Mouse (Mus musculus) right cerebral cortex, postnatal 36 days (tissue): ENCODE measurements around the gene Cd68.

Experiments
- DNase-seq, 2 experiments: peaks; one replicate each; pipeline ENCODE4 v3.0.0; 2022; ENCODE audit warnings: low spot score in 2 of 2, mixed read lengths in 1 of 2

The Cd68 gene

DNA sequence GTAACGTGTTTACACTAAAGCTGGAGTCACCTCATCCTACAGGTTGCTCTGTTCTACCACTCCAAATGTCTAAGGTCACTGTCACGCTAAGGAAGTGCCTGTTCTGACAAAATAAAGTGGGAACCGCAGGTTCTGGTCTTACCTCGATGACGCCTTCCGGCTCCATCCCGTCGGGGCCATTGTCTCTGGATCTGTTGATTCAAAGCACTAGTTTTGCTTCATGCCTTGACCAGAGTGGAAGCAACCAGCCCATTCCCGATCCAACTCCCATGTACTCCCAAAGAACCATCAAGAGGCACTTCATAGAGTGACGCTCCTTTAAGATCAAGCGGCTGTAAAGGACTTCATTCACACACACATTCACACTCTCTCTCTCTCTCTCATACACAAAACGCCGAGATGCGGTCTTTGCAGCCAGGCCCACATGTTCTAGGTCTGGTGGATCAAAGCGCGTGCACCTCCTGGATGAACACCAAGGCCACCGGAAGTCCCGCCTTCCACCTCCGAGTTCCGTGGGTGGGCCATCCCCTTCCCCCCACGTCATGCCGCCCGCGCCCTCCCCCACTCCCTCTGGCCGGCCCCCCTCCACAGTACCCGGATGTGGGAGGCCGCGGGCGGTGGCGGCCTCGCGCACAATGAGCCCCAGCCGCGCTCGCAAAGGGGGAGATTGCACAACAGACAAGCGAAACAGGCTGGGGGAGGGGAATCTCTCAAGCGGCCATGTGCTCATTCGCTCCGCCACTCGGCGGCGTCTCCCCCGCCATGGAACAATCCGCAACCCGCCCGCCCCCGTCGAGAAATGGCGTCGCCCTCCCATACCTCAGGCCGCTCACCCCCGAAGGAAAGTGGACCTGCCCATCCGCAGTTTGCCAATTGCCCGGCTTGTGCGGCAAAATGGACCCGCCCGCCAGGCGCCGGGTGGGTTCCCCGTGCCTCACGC lies 5.1 kb upstream of the Cd68 start:
- peak; percentile 88 to 90 for DNase-seq

DNA sequence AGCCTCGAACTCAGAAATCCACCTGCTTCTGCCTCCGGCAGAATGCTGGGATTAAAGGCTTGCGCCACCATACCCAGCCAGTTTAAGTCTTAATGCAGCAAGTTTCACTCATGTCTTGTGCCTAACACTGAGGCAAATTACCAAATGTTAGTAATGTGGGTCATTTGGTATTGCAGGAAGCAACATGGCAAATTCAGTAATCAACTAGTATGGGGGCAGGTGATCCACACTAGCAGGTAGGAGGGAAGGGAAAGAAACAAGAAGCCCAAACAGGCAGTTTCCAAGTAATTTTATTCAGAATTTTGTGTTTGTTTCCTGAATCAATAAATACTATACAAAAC lies 682 bp upstream of the Cd68 start:
- no peak for DNase-seq

DNA sequence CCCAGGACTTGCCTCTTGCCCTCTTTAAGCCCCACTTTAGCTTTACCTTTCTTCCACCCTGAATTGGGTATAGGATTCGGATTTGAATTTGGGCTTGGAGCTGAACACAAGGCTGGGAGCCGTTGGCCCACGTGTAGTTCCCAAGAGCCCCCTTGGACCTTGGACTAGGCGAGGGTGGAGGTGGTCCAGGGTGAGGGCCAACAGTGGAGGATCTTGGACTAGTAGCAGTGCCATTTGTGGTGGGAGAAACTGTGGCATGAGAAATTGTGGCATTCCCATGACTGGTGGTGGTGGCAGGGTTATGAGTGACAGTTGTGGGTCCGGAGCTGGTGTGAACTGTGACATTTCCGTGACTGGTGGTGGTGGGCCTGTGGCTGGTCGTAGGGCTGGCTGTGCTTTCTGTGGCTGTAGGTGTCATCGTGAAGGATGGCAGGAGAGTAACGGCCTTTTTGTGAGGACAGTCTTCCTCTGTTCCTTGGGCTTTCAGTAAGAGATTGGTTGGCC lies 444 bp downstream of the Cd68 start:
- DNase-seq = no peak

DNA sequence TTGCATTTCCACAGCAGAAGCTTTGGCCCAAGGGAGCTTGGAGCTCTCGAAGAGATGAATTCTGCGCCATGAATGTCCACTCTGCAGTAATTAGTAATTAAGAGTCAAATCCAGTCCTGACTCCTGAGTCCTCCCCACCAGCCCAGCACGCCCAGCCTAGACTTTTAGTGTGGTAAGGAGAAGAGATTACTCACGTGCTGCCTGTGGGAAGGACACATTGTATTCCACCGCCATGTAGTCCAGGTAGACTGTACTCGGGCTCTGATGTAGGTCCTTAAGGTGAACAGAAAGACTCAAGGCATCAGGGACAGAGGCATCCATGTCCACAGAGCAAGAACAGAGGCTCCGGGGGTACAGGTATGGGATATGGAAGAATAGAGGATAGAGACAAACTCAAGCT lies 1.1 kb downstream of the Cd68 start:
- DNase-seq = no peak

DNA sequence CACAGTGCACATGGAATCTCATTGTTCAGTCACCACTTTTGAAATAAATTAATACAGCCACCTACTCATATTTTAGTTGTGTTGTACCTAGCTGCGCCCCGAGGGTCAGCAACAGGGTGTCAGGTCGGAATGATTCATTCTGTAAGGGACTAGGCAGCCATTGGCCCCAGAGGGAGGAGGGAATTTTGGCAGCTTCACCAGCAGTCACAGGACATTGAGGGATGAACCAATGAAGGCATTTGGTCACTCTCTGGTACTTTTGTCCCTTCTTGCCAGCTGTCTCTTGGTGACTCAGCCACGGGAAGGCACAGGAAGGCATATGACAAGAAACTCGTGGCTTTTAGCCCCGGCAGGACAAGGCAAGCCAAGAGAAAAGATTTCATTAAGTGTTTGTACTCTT lies 2.2 kb downstream of the Cd68 start:
- DNase-seq = no peak

DNA sequence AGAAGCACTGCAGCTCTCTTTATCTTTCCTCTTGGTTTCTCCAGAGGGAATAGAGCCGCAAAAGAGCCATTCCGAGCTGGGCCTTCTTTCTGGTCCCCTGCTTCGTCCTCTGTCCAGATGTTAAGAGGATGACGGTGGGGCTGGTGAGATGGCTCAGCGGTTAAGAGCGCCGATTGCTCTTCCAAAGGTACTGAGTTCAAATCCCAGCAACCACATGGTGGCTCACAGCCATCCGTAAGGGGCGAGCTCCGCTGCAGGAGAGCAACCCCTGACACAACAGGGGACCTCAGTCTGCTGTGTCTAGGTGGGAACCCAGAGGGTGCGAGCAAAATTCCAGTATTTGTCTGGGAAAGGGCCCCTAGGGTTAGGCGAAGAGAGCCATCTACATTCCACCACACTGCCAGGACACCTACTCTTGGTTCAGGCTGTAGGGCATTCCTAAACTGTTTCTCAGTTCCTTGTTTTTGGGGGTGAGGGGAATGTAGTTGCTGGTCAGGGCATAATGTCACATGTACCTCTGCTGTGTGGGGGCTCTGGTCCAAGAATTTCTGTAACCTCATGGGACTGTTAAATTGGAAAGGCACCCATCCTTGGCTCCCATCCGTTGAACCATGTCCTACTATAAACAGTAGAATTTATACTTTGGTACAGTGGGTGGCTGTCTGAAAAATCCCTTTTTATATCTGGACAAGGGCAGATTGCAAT lies 2.8 kb downstream of the Cd68 start:
- DNase-seq = no peak

DNA sequence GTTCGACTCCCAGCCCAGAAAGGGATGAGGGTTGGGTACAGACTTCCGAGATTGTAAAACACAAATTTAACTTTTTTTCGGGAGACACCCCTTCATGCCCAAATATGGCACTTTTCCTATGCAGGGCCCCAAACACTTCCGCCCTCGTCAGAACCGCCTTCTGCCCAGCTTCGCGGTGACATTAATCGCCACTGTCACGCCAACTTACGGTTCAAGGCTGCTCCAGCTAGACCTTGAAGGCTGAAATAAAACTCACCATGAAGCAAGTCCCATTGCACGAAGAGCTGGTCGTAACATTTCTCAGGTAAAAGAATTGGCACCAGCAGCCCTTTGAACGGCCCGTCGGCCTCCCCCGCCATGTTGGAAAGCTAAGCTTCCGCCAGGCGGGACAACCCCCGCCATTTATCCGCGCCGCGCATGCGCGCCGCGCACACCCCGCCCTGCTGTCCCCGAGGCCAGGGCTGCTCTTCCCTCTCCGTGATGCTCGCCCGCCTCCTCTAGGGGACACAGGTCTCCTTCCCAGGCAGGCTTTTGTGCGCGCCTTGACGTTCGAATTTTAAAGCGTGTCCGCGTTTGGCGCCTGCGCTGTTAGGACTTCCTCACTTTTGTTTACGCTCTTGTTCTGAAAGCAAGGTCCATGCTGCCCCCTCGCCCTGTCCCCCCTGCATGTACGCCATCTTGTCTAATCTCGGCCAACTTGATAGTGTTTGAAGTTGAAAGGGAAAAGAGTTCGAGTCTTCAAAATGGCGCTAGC lies 3.6 kb downstream of the Cd68 start, which contains the start of gene Mpdu1:
Gene Mpdu1 (minus strand): TSS at position 430 of the 754 bp plus-strand sequence.
- DNase-seq = peak; percentile 91 to 94

DNA sequence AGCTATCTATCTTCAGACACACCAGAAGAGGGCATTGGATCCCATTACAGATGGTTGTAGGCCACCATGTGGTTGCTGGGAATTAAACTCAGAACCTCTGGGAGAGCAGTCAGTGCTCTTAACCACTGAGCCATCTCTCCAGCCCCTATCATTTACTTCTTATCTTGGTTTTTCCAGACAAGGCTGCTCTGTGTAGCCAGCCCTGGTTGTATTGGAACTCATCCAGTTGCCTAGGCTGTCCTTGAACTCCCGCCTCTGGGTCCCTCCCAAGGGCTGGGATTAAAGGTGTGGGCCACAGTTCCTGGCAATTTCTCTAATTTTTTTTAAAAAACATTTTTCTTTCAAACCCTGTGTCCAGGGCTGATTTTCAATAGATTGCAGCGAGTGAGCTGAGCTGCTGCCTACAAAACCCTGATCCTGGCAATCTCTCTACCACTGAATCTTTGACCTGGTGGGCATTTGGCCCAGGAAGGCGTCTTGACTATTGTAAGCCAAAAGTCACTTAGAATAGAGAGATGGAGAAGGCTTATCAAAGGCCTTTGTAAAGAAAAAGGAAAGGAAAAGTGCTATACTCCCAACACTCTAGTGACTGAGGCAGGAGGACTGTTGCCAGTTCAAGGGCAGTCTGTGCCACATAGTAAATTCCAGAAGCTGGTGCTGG lies 4.6 kb downstream of the Cd68 start:
- no peak for DNase-seq

DNA sequence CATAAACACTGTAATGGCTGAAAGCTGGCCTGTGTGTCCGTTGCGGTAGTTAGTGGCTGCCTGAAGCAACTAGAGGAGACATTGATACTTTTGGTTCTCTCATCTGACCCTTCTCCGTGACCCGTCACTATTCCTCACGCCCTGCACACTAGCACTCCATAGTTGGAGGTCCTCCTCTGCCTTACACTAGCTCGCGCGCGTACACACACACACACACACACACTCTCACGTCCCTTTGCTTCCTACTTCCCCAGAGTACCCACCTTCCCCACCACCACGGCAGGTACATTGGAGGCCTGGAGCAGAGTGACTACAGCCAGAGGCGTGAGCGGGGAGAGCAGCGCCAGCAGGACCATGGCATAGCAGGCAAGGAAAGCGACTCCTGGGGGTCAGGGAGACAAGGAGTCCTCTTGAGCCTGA lies 8.5 kb downstream of the Cd68 start:
- no peak for DNase-seq

DNA sequence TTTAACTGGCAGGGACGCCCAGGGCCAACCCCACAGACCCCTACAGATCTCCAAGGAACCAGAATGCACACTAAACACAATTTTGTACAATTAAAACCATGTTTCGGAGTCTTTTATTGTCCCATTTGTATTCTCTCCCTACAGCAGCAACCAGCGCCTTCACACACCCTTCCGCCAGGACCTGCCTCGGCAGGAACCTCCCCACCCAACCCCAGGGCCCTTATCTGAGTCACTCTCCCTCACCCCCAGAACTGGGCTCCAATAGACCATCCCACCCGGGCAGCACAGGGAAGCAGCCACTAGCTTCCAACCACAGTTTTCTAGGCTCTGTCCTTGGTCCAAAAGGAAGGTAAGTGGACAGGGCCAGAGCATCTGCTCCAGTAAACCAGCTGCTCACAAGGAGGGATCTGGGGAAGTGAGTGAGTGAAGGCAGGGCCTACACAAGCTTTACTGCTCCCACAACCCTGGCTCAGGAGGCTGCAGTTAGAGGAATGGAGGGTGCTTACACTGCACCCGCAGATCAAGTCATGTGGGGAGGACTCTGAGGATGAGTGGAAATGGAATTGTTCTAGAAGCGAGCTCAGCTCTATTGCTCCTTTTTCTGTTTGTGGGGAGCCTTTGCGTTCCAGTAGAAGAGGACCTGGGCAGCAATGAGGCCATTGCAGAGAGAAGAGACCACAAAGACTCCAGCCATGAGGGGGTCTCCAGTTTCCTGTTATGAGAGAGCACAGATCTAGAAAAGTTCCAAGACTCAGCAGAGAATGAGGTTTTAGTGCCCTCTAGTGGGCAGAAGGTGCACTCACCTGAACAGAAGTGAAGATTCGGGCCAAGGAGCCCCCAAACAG lies 9.1 kb downstream of the Cd68 start:
- no peak for DNase-seq

DNA sequence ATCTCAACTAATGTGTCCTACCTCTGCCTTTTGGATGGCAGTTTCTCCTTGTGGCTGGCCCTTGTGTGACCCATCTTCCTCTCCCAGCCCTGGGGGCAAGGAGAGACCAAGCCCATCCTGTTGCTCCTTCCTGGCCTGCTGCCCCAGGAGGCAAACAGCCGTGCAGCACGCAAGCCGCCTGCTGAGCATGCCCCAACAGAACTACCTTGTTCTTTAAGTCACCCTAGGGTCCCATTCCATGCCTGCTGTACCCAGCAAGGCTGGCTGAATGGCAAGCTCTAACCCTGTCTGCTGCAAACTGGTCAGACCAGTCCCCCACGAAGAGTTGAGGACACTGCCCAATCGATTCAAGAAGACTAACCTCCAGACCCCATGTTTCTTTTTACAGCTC lies 9.9 kb downstream of the Cd68 start:
- DNase-seq = no peak

DNA sequence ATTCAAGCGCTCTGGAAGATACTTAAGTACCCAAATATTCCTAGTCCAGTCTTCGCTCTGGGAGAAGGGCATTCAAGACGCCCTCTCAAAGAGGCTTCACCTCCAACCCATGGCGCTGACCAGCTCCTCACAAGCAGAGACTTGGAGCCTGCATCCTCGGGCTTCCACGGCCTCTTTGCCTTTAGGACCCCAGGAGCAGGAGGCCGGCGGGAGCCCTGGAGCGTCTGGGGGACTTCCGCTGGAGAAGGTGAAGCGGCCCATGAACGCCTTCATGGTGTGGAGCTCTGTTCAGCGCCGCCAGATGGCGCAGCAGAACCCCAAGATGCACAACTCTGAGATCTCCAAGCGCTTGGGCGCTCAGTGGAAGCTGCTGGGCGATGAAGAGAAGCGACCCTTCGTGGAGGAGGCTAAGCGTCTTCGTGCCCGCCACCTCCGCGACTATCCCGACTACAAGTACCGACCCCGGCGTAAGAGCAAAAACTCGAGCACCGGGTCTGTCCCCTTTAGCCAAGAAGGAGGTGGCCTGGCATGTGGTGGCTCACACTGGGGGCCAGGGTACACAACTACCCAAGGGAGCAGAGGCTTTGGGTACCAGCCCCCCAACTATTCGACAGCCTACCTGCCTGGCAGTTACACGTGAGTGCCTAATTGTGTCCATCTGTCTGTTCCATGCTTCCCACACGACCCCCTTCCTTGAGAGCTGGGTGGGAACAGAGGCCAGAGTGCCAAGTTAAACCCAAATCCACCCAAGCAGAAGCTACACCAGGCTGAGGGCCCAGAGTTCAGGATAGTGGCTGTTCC lies 10.5 kb downstream of the Cd68 start, which contains the start of gene Sox15:
Gene Sox15 (plus strand): TSS at position 51 of the 801 bp plus-strand sequence.
- DNase-seq = peak; percentile 50 to 57

DNA sequence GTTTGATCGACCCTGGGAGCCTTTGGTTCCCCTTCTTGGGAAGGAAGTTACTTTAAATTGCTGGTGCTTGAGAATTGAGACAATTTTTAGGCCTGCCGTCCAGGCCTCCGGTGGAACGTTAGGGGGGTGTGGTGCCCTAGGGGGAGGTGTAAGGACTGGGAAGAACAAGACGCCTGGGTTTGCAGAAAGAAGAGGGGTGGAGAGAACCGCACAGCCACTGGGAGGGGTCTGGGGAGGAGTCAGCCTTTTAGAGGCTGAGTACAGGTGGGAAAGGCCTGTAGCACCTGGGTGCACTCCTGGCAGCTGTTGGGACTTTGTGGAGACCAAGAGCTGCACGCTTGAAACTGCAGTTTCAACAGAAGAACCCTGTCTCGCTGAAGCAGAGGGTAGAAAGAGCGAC lies 11.2 kb downstream of the Cd68 start:
- no peak for DNase-seq

DNA sequence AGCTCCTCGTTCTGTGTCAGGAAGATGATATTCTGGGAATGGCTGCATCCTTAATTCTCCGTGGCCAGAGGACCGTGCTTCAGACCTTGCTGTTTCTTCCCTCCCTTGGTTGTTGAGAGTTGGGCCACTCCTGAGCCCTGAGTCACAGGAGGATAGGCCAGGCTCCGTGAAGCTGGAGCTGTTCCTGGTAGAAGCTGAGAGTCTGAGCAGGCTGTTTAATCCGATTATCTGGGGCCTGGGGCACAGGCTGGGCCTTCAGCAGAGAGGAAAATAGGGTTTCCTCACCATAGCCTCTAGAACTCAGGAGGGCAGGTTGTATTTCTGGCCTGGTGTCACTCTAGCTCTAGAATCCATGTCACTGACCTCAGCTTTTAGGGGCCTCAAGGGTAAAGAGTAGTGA lies 12.6 kb downstream of the Cd68 start:
- no peak for DNase-seq

DNA sequence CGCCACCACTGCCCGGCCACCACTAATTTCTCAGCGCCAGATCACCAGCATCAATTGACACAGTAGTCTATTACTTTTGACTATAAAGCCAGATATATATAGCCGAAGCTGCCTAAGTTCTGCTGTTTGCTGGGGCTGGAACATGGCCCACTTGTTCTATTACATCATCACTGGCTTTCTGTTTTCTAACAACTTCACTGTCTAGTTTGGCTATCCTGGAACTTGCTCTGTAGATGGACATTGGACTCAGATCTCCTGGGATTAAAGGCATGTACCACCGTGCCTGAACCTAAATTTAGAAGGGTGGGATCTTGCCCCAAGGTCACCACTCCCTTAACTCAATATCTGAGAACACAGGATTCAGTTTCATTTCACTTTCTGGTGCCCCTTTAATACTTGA lies 20.1 kb downstream of the Cd68 start:
- no peak for DNase-seq

DNA sequence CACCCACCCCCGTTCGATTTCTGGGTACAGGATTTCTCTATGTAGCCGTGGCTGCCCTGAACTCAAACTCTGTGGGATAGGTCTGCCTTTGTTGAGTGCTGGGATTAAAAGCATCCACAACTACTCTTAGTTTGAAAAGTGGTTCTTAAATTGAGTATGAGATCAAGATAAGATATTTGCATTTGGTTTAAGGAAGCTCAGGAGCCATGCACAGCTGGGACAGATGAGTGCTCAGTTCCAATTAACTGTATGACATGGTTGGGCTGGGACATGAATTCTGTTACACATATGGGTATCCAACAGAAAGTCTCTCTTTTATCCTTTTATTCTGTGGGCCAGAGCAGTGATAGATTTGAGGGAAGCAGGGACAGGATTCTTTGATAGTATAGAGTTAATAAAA lies 30.5 kb downstream of the Cd68 start:
- no peak for DNase-seq

DNA sequence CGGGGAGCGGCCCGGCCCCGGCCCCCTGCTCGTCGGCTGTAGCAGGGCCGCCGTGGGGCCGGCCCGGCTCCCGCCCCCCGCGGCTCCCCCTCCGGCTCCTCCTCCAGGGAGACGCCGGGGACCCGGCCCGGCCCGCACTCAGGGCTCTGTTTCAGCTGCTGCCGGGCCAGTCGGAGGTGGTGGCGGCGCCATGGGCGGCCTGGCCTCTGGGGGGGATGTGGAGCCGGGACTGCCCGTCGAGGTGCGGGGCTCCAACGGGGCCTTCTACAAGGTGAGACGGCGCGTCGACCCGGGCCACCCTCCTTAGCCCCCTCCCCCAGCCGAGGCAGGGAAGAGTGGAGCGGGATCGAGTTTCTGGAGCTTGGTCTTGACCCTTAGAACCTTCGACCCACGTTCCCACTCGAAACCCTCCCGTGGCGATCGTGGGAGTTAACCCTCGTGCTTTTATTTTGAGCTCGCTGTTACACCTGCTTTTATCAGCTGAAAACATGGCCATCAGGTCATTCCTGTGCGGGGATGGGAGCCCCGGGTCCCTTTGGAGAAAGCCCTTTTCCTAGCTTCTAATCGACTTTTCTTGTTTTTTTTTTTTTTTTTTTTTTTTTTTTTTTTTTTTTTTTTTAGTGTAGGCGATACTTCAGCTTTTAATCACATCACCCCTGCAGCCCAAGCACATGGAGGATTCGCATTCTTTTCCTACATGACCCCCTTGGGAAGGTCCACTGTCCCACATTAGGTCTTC lies 32.7 kb downstream of the Cd68 start:
- peak in 1 of 2 experiments; percentile 26 for DNase-seq

DNA sequence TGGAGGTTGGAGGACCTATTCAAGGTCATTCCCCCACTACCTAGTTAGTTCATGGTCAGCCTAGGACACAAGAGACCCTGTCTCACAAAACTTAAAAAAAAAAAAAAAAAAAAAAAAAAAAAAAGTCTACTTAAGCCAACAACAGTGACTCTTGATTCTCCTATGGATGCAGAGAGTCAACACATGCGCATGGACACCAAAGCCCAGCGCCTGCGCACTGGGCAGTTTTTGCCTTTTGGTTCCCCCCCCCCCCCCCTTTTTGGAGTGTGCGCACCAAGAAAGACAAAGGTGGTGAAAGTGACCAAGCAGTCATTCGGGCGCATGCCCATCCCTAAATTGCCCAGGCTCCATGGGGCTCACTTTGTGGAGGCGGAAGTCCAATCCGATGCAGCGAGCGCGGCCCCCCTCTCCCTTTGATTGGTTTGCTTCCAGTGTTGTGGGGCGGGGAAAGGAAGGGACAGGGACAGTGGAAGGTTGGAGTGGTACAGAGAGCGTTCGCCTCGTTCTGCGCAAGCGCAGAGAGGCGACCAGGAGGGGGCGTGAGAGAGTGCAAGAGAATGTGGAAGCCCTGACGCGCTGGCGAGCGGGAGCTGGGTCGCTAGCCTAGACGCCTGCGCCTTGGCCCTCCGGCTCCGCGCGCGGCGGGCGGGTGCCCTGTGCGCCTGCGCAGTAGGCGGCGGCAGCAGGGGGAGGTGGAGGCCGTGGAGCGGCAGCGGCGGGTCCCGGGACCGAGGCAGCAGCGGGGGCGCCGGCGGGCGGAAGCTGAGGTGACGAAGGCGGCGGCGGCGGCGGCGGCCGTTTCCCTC lies 33.5 kb downstream of the Cd68 start, which contains the start of gene Fxr2:
Gene Fxr2 (plus strand): TSS at position 707 of the 806 bp plus-strand sequence.
- DNase-seq = peak; percentile 100
